Mouse (Mus musculus) brown adipose tissue, adult 24 weeks (tissue): Measurements from ENCODE around the gene 1700018F24Rik. TPM values are rescaled to one million over a fixed set of nuclear protein-coding genes. Genes with fewer than 3 reads are reported as not detected.
A peak's percentile ranks its signal among the peaks of the same experiment; 100 is the strongest.
"Not testable (repeated sequence)": the region's sequence is repeated elsewhere in the genome, so short reads cannot be mapped to it uniquely, and the experiment has no call there.

ENCODE experiments used
- H3K27ac ChIP-seq: fragments of 200-500 bp; replicated peaks from 2 replicates; pipeline ENCODE4 v1.5.1; 2012; ENCODE audit warnings: low read depth, mild to moderate bottlenecking, low read length
- H3K4me1 ChIP-seq: fragments of 200-500 bp; 2 replicates; pipeline ENCODE4 v1.6.1; 2012; ENCODE audit warnings: low read length, mixed read lengths; ENCODE audit not compliant: control insufficient read depth, insufficient read depth, insufficient read length
- H3K4me3 ChIP-seq: fragments of 200-500 bp; 2 replicates; pipeline ENCODE4 v1.5.1; 2012; ENCODE audit warnings: low read depth, mild to moderate bottlenecking, low read length, moderate library complexity; ENCODE audit not compliant: insufficient read depth
- polyA plus RNA-seq: library from polyadenylated mRNA; stranded (reverse); fragments of >200 nt; gene quantifications from 2 replicates; pipeline ENCODE4 v1.2.4, GENCODE M21; 2012; ENCODE audit not compliant: missing spikeins, insufficient read depth, insufficient read length

1700018F24Rik gene
- polyA plus RNA-seq, 1 experiment, result not detected

- H3K4me3 ChIP-seq, result no peak overlapping the region
- no peak overlapping the region for H3K27ac ChIP-seq
- no peaks in the 10 kb centered on the region for H3K4me1 ChIP-seq
These were observed 16.7 kb downstream of the 1700018F24Rik start for GRCm38 (mm10) chr5:145059524-145059923.

- H3K4me1 ChIP-seq, result no peaks in the 10 kb centered on the region
- H3K4me3 ChIP-seq, result no peak overlapping the region
- no peak overlapping the region for H3K27ac ChIP-seq
These were observed 22.1 kb downstream of the 1700018F24Rik start for GRCm38 (mm10) chr5:145064765-145065340.

- no peaks in the 10 kb centered on the region for H3K4me1 ChIP-seq
- H3K4me3 ChIP-seq, result no peak overlapping the region
- no peak overlapping the region for H3K27ac ChIP-seq
These were observed 26.1 kb downstream of the 1700018F24Rik start for GRCm38 (mm10) chr5:145068863-145069262.

GRCm38 (mm10) chr5:145069707-145070106, 26.9 kb downstream of the 1700018F24Rik start:
- Histone ChIP-seq H3K4me3 (no peak overlapping the region), H3K4me1 (no peaks in the 10 kb centered on the region), H3K27ac (no peak overlapping the region)

GRCm38 (mm10) chr5:145071342-145071741, 28.6 kb downstream of the 1700018F24Rik start:
- Histone ChIP-seq H3K4me1 (no peaks in the 10 kb centered on the region), H3K4me3 (no peak overlapping the region), H3K27ac (no peak overlapping the region)

GRCm38 (mm10) chr5:145075081-145075480, 32.3 kb downstream of the 1700018F24Rik start:
- Histone ChIP-seq H3K4me1 (no peaks in the 10 kb centered on the region), H3K27ac (no peak overlapping the region), H3K4me3 (no peak overlapping the region)

GRCm38 (mm10) chr5:145081866-145082613, 39.2 kb downstream of the 1700018F24Rik start:
- no peak overlapping the region for H3K27ac ChIP-seq
- no peak overlapping the region for H3K4me3 ChIP-seq
- H3K4me1 ChIP-seq, result 0 out of 2 replicates have a peak, but pooled peaks cover 9% of the 10 kb centered on the region

GRCm38 (mm10) chr5:145083201-145083600, 40.4 kb downstream of the 1700018F24Rik start:
- peak overlapping the region; percentile 64 for H3K4me3 ChIP-seq
- H3K27ac ChIP-seq, H3K4me1 ChIP-seq: not testable (repeated sequence)

- peak within 1 kb of the TSS; percentile 69 for H3K27ac ChIP-seq
These were observed 41.1 kb downstream of the 1700018F24Rik start, which contains the start of the genes Arpc1a and Kpna7 for GRCm38 (mm10) chr5:145083632-145084451. TSS of gene Arpc1a (plus strand) at chr5:145083830. TSS of gene Kpna7 (minus strand) at chr5:145084030.

GRCm38 (mm10) chr5:145084822-145085221, 42.0 kb downstream of the 1700018F24Rik start:
- H3K27ac ChIP-seq, result no peak overlapping the region
- 0 out of 2 replicates have a peak, but pooled peaks cover 9% of the 10 kb centered on the region for H3K4me1 ChIP-seq
- H3K4me3 ChIP-seq, result peak overlapping the region; percentile 97

More at GRCm38 (mm10) chr5:145083632-145084451, 41.1 kb downstream of the 1700018F24Rik start, which contains the start of the genes Arpc1a and Kpna7:
- H3K4me3 ChIP-seq, result peak within 1 kb of the TSS; percentile 97
- H3K4me1 ChIP-seq, result 0 out of 2 replicates have a peak, but pooled peaks cover 9% of the 10 kb centered on the region

GRCm38 (mm10) chr5:145088186-145088585, 45.4 kb downstream of the 1700018F24Rik start:
- H3K4me1 ChIP-seq, result 0 out of 2 replicates have a peak, but pooled peaks cover 9% of the 10 kb centered on the region
- no peak overlapping the region for H3K4me3 ChIP-seq
- no peak overlapping the region for H3K27ac ChIP-seq

- Histone ChIP-seq H3K4me3 (no peak overlapping the region), H3K27ac (no peak overlapping the region), H3K4me1 (0 out of 2 replicates have a peak, but pooled peaks cover 5% of the 10 kb centered on the region)
These were observed 47.1 kb downstream of the 1700018F24Rik start for GRCm38 (mm10) chr5:145089878-145090277.
